Mouse (Mus musculus): ENCODE results near the gene Adamtsl3. TPM values are rescaled to one million over a fixed set of nuclear protein-coding genes. Genes with fewer than 3 reads are reported as not detected.

Gene Adamtsl3
- polyA plus RNA-seq, 1 experiment from 2014 or later = 1.2 TPM

DNA sequence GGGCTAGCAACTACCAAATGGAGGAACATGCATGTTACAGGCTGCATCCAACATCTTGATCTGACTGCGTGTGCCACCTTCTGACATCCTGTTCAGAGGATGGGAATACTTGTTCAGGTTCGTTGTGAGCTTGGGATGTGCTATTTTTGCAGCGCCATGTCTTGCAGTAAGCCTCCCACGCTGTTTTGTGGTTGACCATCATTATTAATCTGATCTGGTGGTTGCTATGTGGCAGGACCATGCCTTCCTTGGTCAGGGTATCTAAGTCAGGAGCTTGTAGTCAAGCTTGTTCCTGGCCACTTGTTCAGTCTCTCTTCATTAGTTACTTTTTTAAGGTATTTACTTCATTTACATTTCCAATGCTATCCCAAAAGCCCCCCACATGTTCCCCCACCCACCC is 24.7 kb downstream of the Adamtsl3 start:
- Histone ChIP-seq H3K4me2 (no peak overlapping the region), H3K4me1 (peaks cover 14% of the 10 kb centered on the region), H3K4me3 (no peak overlapping the region), H3K36me3 (no peaks in the 10 kb centered on the region), H3K27ac (replicated peaks) (no peak overlapping the region), H3K27me3 (replicated peaks) (no peaks in the 10 kb centered on the region), H3K9ac (no peak overlapping the region), H3K9me3 (no peaks in the 10 kb centered on the region)
- ATAC-seq (ENCODE audit: extremely low read depth, insufficient number of reproducible peaks, low FRiP score, low TSS enrichment) = no peak
- WGBS = 79% methylated on average over 4 of the region's 4 CpGs

DNA sequence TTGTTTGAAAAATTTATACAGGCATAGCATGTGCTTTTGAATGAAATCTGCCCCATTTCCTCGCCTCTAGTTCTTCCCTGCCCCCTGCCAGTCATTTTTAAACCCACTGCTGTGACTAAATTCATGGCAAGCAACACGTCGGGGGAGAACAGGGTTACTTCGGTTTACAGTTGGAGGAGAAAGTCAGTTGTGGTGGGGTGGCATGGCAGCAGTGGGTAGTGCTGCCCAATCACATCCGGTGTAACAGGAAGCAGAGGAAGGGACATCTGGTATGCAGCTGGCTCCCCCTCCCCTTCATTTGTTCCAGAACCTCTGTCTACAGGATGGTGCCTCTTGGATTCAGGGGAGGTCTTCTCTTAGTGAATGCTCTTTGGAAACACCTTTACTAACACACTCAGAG is 25.6 kb downstream of the Adamtsl3 start:
- Histone ChIP-seq H3K4me1 (peaks cover 14% of the 10 kb centered on the region), H3K9me3 (no peaks in the 10 kb centered on the region), H3K27ac (replicated peaks) (no peak overlapping the region), H3K9ac (no peak overlapping the region), H3K4me3 (no peak overlapping the region), H3K36me3 (no peaks in the 10 kb centered on the region), H3K27me3 (replicated peaks) (no peaks in the 10 kb centered on the region), H3K4me2 (no peak overlapping the region)
- WGBS = 77% methylated on average over 5 of the region's 5 CpGs
- no peak for ATAC-seq (ENCODE audit: extremely low read depth, insufficient number of reproducible peaks, low FRiP score, low TSS enrichment)

DNA sequence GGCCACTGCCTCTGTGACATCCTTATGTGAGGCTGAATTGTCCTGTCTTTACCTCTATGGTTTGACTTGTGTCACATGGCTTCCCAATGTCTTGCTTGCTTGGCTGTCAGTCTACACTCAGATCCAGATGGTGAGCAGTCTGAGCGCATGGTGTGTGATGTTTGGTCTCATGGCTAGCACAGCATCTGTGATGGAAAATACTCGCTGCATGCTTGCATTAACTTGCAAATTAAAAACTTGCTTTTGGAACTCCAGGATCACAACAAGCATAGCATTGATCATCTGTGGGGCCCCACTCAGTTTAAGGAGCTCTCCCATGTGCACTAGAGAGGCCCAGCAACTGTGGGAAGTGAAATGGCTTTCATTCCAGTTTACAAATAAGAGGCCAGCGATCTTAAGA is 29.1 kb downstream of the Adamtsl3 start:
- H3K4me2 ChIP-seq = no peak overlapping the region
- H3K4me3 ChIP-seq = no peak overlapping the region
- peaks cover 8% of the 10 kb centered on the region for H3K4me1 ChIP-seq
- H3K27me3 ChIP-seq (replicated peaks) = no peaks in the 10 kb centered on the region
- no peaks in the 10 kb centered on the region for H3K9me3 ChIP-seq
- 84% methylated on average over 3 of the region's 3 CpGs for WGBS
- no peak overlapping the region for H3K27ac ChIP-seq (replicated peaks)
- ATAC-seq (ENCODE audit: extremely low read depth, insufficient number of reproducible peaks, low FRiP score, low TSS enrichment) = no peak
- H3K36me3 ChIP-seq = no peaks in the 10 kb centered on the region
- H3K9ac ChIP-seq = no peak overlapping the region

DNA sequence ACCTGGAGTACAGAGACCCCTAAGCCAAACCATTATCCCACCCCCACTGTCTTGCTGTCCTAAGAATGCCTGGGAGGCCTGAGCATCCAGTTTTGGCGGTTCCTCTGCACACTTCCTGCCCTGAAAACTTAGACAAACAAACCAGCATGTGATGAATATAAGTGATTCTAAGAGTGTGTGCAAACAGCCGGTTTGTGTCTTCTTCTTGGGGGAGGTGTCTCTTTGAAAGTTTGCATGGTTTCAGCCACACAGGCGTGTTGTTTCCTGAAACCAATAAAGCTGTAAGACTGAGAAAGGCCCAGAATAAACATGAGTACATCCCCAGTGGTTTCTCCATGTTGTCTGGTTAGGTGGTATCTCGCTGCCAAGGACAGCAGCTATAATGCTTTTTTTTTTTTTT is 30.6 kb downstream of the Adamtsl3 start:
- no peak overlapping the region for H3K4me3 ChIP-seq
- H3K9me3 ChIP-seq = no peaks in the 10 kb centered on the region
- no peaks in the 10 kb centered on the region for H3K36me3 ChIP-seq
- peaks cover 4% of the 10 kb centered on the region for H3K4me1 ChIP-seq
- WGBS = 57% methylated on average over 4 of the region's 4 CpGs
- ATAC-seq (ENCODE audit: extremely low read depth, insufficient number of reproducible peaks, low FRiP score, low TSS enrichment) = no peak
- no peak overlapping the region for H3K4me2 ChIP-seq
- H3K9ac ChIP-seq = no peak overlapping the region
- no peak overlapping the region for H3K27ac ChIP-seq (replicated peaks)
- H3K27me3 ChIP-seq (replicated peaks) = no peaks in the 10 kb centered on the region

DNA sequence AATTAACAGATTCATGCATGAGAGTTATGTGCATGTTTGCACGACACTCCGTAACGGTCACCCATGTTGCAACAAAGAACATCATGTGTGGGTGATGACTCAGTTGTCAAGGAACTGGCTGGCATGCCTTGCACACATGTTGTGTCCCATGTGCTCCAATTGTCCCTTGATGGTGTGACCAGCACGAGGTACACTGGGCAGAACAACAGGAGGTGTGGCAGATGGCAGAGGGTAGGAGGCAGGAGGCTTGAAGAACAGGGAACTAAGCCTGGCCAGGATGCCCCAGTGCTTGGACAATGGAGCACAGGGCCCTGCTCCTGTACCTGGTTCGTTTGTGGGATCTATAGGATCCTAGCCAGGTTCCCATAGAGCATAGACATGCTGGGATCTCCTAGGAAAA is 31.0 kb downstream of the Adamtsl3 start:
- Histone ChIP-seq H3K4me3 (no peak overlapping the region), H3K27me3 (replicated peaks) (no peaks in the 10 kb centered on the region), H3K4me1 (peaks cover 6% of the 10 kb centered on the region), H3K36me3 (no peaks in the 10 kb centered on the region), H3K9me3 (no peaks in the 10 kb centered on the region), H3K27ac (replicated peaks) (no peak overlapping the region), H3K4me2 (no peak overlapping the region), H3K9ac (no peak overlapping the region)
- WGBS = 79% methylated on average over 5 of the region's 5 CpGs
- ATAC-seq (ENCODE audit: extremely low read depth, insufficient number of reproducible peaks, low FRiP score, low TSS enrichment) = no peak

DNA sequence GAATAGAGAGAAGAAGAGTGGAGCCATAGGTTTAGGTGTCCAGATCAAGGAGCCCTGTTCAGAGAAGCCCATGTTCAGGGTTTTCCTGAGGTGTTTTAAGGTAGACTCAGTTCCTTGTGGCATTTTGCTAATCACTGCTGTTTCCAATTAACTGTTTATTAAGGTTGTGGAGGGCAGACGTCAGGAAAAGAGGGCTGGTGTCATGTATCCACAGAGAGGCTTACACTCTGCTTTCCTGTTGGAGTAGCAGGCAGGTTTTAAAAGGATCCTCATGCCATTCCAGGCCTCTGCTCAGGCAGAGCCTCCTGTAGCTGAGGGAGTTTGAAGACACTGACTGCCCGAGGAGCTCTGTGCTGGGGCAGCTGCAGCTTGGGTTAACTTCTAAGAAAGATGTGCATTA is 32.6 kb downstream of the Adamtsl3 start:
- H3K27ac ChIP-seq (replicated peaks) = no peak overlapping the region
- peaks cover 10% of the 10 kb centered on the region for H3K4me1 ChIP-seq
- no peak for ATAC-seq (ENCODE audit: extremely low read depth, insufficient number of reproducible peaks, low FRiP score, low TSS enrichment)
- H3K36me3 ChIP-seq = no peaks in the 10 kb centered on the region
- no peak overlapping the region for H3K9ac ChIP-seq
- no peak overlapping the region for H3K4me2 ChIP-seq
- no peaks in the 10 kb centered on the region for H3K9me3 ChIP-seq
- no peaks in the 10 kb centered on the region for H3K27me3 ChIP-seq (replicated peaks)
- WGBS = 48% methylated on average over 2 of the region's 2 CpGs
- H3K4me3 ChIP-seq = no peak overlapping the region

DNA sequence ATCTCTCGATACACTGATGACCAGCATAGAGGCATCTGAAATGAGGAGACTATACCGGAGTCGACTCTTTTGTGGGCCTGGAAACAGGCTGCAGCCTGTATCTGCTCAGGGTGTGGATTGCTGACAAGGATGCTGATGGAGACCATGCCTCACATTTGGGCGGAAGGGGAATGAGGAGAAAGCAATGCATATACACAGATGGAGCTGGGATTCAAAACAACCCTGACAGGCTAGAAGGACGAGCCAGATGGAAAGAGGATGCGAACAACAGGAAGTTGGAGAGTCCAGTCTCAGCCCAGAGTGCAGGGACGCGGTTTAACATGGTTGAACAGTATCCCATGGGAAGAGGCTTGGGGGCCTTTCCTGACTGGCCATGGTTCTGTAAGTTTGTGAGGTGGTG is 34.6 kb downstream of the Adamtsl3 start:
- Histone ChIP-seq H3K4me1 (0 out of 2 replicates have a peak, but pooled peaks cover 5% of the 10 kb centered on the region), H3K27ac (replicated peaks) (no peak overlapping the region), H3K4me3 (no peak overlapping the region), H3K27me3 (replicated peaks) (no peaks in the 10 kb centered on the region), H3K9ac (no peak overlapping the region), H3K4me2 (no peak overlapping the region), H3K9me3 (no peaks in the 10 kb centered on the region), H3K36me3 (no peaks in the 10 kb centered on the region)
- WGBS = 61% methylated on average over 8 of the region's 8 CpGs
- no peak for ATAC-seq (ENCODE audit: extremely low read depth, insufficient number of reproducible peaks, low FRiP score, low TSS enrichment)

DNA sequence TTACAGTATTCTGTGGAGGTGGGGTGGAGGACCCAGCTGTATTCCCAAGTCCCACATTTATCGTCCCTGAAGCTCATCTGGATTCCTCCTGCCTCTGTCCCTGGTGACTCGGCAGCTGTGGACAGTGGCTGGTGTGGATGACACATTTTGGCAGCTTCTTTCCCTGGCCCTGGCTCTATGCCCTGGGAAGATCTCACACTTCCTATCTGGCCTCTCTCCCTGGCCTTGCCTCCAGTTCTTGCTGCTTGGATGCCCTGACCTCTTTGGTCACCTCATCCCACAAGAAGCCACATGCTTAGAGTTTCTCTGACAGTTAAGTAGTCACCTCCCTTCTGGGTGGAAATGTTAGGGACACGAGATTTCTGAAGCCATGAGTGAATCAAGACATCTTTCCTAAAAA is 35.9 kb downstream of the Adamtsl3 start:
- ATAC-seq (ENCODE audit: extremely low read depth, insufficient number of reproducible peaks, low FRiP score, low TSS enrichment) = no peak
- Histone ChIP-seq H3K4me1 (0 out of 2 replicates have a peak, but pooled peaks cover 5% of the 10 kb centered on the region), H3K36me3 (no peaks in the 10 kb centered on the region), H3K4me3 (no peak overlapping the region), H3K9me3 (no peaks in the 10 kb centered on the region), H3K4me2 (no peak overlapping the region), H3K27ac (replicated peaks) (no peak overlapping the region), H3K27me3 (replicated peaks) (no peaks in the 10 kb centered on the region), H3K9ac (no peak overlapping the region)
- WGBS = 41% methylated on average over 3 of the region's 3 CpGs

DNA sequence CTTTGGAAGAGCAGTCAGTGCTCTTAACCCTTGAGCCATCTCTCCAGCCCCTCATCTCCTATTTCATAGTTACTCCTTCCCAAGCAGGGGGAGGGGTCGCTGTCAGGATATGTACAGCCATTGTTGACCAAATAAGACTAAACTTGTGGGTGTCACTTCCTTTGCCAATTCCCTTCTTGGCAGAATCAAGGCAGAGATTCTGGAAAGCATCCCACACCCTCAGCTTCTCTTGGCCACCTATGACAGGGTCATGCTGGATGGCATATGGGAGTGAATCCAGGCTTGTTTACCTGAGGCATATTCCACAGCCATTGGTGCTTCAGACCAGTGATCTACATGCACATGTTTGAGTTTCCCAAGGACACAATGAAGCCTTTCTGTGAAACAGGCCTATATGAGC is 42.8 kb downstream of the Adamtsl3 start:
- no peak overlapping the region for H3K9ac ChIP-seq
- WGBS = 76% methylated on average over 1 of the region's 1 CpGs
- no peak for ATAC-seq (ENCODE audit: extremely low read depth, insufficient number of reproducible peaks, low FRiP score, low TSS enrichment)
- H3K4me2 ChIP-seq = no peak overlapping the region
- no peak overlapping the region for H3K27ac ChIP-seq (replicated peaks)
- no peak overlapping the region for H3K4me3 ChIP-seq
- no peaks in the 10 kb centered on the region for H3K36me3 ChIP-seq
- no peaks in the 10 kb centered on the region for H3K27me3 ChIP-seq (replicated peaks)
- H3K9me3 ChIP-seq = no peaks in the 10 kb centered on the region
- peaks cover 16% of the 10 kb centered on the region for H3K4me1 ChIP-seq

DNA sequence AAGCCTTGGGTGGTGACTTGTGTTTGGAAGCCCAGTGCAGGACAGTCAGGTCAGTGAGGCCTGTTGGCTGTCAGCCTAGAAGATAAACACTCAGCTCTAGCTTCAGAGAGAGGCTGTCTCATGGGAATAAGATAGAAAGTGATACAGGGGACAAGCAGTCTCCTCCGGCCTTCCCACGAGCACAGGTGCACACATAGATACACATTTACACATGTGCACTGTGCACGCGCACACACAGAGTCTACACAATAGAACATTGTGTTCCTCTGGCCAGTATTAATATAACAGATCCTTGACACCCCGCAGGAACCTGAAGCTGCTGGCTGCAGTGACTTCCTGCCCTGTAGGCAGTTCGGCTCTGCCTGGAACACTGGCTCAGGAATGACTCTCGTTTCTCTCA is 44.3 kb downstream of the Adamtsl3 start:
- no peak overlapping the region for H3K4me2 ChIP-seq
- WGBS = 49% methylated on average over 7 of the region's 7 CpGs
- peaks cover 16% of the 10 kb centered on the region for H3K4me1 ChIP-seq
- H3K4me3 ChIP-seq = no peak overlapping the region
- H3K36me3 ChIP-seq = no peaks in the 10 kb centered on the region
- H3K27me3 ChIP-seq (replicated peaks) = no peaks in the 10 kb centered on the region
- H3K27ac ChIP-seq (replicated peaks) = peak overlapping the region; percentile 46; the same call in 1 of the 2 replicates
- no peak overlapping the region for H3K9ac ChIP-seq
- no peaks in the 10 kb centered on the region for H3K9me3 ChIP-seq
- no peak for ATAC-seq (ENCODE audit: extremely low read depth, insufficient number of reproducible peaks, low FRiP score, low TSS enrichment)

DNA sequence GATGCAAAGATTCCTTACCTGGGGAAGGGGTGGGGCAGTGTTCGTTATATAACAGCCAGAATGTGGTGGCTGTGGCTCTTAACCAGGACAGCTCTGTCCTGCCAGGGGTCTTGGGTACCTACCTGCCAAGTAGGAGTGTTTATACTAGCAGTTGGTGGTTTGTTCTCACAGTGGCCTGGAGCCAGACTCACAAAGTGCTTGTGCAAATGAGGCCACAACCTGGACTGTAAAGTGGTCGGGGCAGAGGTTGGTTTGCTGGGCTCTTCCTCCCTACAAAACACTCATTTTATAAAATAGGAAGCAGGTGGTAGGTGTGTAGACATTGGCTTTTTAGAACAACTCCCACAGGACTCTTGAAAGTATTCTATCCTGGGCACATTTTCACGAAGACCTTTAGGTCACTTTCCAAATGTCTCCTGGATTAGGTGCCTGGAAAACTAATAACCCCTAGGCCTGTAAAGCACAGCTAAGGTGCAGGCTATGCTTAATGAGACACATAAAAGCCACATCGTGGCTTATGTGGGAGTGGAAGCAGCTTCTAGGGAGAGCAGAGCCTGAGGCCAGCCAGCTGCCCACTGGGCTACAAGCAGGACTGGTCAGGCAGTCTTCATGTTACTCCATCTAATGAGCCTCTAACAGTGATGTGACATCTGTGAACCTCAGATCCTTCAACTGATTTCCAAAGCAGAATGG is 47.5 kb downstream of the Adamtsl3 start:
- Histone ChIP-seq H3K4me3 (no peak overlapping the region), H3K9ac (no peak overlapping the region), H3K9me3 (no peaks in the 10 kb centered on the region), H3K27me3 (replicated peaks) (no peaks in the 10 kb centered on the region), H3K36me3 (no peaks in the 10 kb centered on the region), H3K4me1 (peaks cover 16% of the 10 kb centered on the region), H3K27ac (replicated peaks) (no peak overlapping the region), H3K4me2 (no peak overlapping the region)
- WGBS = 73% methylated on average over 4 of the region's 4 CpGs
- no peak for ATAC-seq (ENCODE audit: extremely low read depth, insufficient number of reproducible peaks, low FRiP score, low TSS enrichment)

DNA sequence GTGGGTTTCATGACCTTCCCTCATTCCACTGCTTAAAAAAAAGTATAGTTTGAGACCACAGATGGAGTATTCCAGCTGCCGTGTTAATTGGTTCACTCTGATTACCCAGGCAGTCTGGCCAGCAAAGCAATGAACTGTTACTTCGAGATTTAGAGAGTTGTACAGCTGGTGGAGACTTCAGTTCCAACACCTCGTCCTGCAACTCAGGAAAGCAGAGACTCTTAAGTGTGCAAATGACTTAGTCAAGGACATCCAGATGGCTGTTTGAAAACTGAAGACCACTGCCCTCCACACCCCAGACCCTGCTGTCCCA is 48.0 kb downstream of the Adamtsl3 start:
- Histone ChIP-seq H3K27me3 (replicated peaks) (no peaks in the 10 kb centered on the region), H3K27ac (replicated peaks) (no peak overlapping the region)
- 71% methylated on average over 3 of the region's 3 CpGs for WGBS

More for the DNA sequence above, 48.0 kb downstream of the Adamtsl3 start:
- peaks cover 16% of the 10 kb centered on the region for H3K4me1 ChIP-seq
- H3K9ac ChIP-seq = no peak overlapping the region
- ATAC-seq (ENCODE audit: extremely low read depth, insufficient number of reproducible peaks, low FRiP score, low TSS enrichment) = no peak
- no peak overlapping the region for H3K4me2 ChIP-seq
- H3K36me3 ChIP-seq = no peaks in the 10 kb centered on the region
- H3K9me3 ChIP-seq = no peaks in the 10 kb centered on the region
- H3K4me3 ChIP-seq = no peak overlapping the region

Data from heart, embryonic 13.5 days (tissue).